Mouse (Mus musculus) midbrain, embryonic 15.5 days (tissue): ENCODE data around the gene Prdm11. TPM values are rescaled to one million over a fixed set of nuclear protein-coding genes. Genes with fewer than 3 reads are reported as not detected.
A peak's percentile ranks its signal among the peaks of the same experiment; 100 is the strongest.

Source experiments
- ATAC-seq: fragments of 200-750 bp; cut with Nextera tagmentation; replicated peaks from 2 replicates; pipeline ENCODE4 v1.8.0; 2017; ENCODE audit warnings: moderate TSS enrichment
- H3K27ac ChIP-seq: fragments of 300-500 bp; sonication (generic); 2 replicates; pipeline ENCODE4 v1.5.1; 2015; ENCODE audit warnings: mild to moderate bottlenecking, inconsistent platforms
- H3K27me3 ChIP-seq: fragments of 300-500 bp; sonication (generic); replicated peaks from 2 replicates; pipeline ENCODE4 v1.6.1; 2015; ENCODE audit warnings: inconsistent platforms
- H3K36me3 ChIP-seq: fragments of 300-500 bp; sonication (generic); replicated peaks from 2 replicates; pipeline ENCODE4 v1.6.1; 2015; ENCODE audit warnings: inconsistent platforms
- H3K4me1 ChIP-seq: fragments of 300-500 bp; sonication (generic); 2 replicates; pipeline ENCODE4 v1.6.1; 2015; ENCODE audit warnings: inconsistent platforms
- H3K4me2 ChIP-seq: fragments of 300-500 bp; sonication (generic); 2 replicates; pipeline ENCODE4 v1.6.1; 2015; ENCODE audit warnings: inconsistent platforms, mild to moderate bottlenecking, moderate library complexity
- H3K4me3 ChIP-seq: fragments of 300-500 bp; sonication (generic); 2 replicates; pipeline ENCODE4 v1.5.1; 2015; ENCODE audit warnings: mild to moderate bottlenecking, inconsistent platforms
- H3K9ac ChIP-seq: fragments of 300-500 bp; sonication (generic); 2 replicates; pipeline ENCODE4 v1.6.1; 2015; ENCODE audit warnings: mild to moderate bottlenecking, inconsistent platforms
- H3K9me3 ChIP-seq: fragments of 300-500 bp; sonication (generic); 2 replicates; pipeline ENCODE4 v1.6.1; 2016; ENCODE audit warnings: inconsistent platforms
- WGBS: fragments of 180-500 bp; shearing (Covaris S2); methylation state at CpG from one replicate; pipeline ENCODE4 v1.1.7; 2015; ENCODE audit warnings: mixed read lengths; 5-methylcytosine and 5-hydroxymethylcytosine counted together
- polyA plus RNA-seq: library from polyadenylated mRNA; unstranded; fragments of >200 nt; fragmentation: Nextera tagmentation; extraction: Ambion mirVana; gene quantifications from 2 replicates; pipeline ENCODE4 v1.2.1, GENCODE M21; 2015

The Prdm11 gene
- polyA plus RNA-seq, 1 experiment from 2014 or later, result 3.5 TPM

- no peak overlapping the region for H3K4me3 ChIP-seq
- no peaks in the 10 kb centered on the region for H3K27me3 ChIP-seq
- H3K9me3 ChIP-seq, result no peaks in the 10 kb centered on the region
- peaks cover 25% of the 10 kb centered on the region for H3K4me1 ChIP-seq
- no peak overlapping the region for H3K27ac ChIP-seq
- no peak overlapping the region for H3K4me2 ChIP-seq
- WGBS, result 93% methylated on average over 8 of the region's 8 CpGs
- H3K9ac ChIP-seq, result no peak overlapping the region
- H3K36me3 ChIP-seq, result no peaks in the 10 kb centered on the region
- no peak for ATAC-seq
Observed at GRCm38 (mm10) chr2:93017151-93017550, 28.8 kb downstream of the Prdm11 start.

GRCm38 (mm10) chr2:93015041-93015440 lies 30.9 kb downstream of the Prdm11 start:
- Histone ChIP-seq H3K4me3 (peak overlapping the region; percentile 52), H3K27ac (peak overlapping the region; percentile 18; the same call in 1 of the 2 replicates), H3K4me1 (peaks cover 25% of the 10 kb centered on the region), H3K9me3 (no peaks in the 10 kb centered on the region), H3K9ac (peak overlapping the region; percentile 52), H3K27me3 (no peaks in the 10 kb centered on the region), H3K4me2 (peak overlapping the region; percentile 88), H3K36me3 (0 out of 2 replicates have a peak, but pooled peaks cover 3% of the 10 kb centered on the region)
- peak; percentile 53 for ATAC-seq
- WGBS, result 3% methylated on average over 32 of the region's 40 CpGs

GRCm38 (mm10) chr2:93014093-93014937 lies 31.7 kb downstream of the Prdm11 start:
- H3K4me2 ChIP-seq, result peak overlapping the region; percentile 88
- peak overlapping the region; percentile 52 for H3K9ac ChIP-seq
- H3K4me1 ChIP-seq, result peaks cover 25% of the 10 kb centered on the region
- no peaks in the 10 kb centered on the region for H3K9me3 ChIP-seq
- peak overlapping the region; percentile 52 for H3K4me3 ChIP-seq
- peak overlapping the region; percentile 18; the same call in 1 of the 2 replicates for H3K27ac ChIP-seq
- H3K36me3 ChIP-seq, result 0 out of 2 replicates have a peak, but pooled peaks cover 3% of the 10 kb centered on the region
- H3K27me3 ChIP-seq, result no peaks in the 10 kb centered on the region
- 5% methylated on average over 44 of the region's 50 CpGs for WGBS
- ATAC-seq, result peak; percentile 79

- Histone ChIP-seq H3K4me2 (peak overlapping the region; percentile 88; the same call in 1 of the 2 replicates), H3K27ac (peak overlapping the region; percentile 18; the same call in 1 of the 2 replicates)
Observed at GRCm38 (mm10) chr2:93013415-93014092, 32.4 kb downstream of the Prdm11 start.

GRCm38 (mm10) chr2:93012976-93013375 lies 33.0 kb downstream of the Prdm11 start:
- no peak for ATAC-seq
- 93% methylated on average over 3 of the region's 3 CpGs for WGBS
- H3K36me3 ChIP-seq, result 0 out of 2 replicates have a peak, but pooled peaks cover 3% of the 10 kb centered on the region

More at GRCm38 (mm10) chr2:93013415-93014092, 32.4 kb downstream of the Prdm11 start:
- WGBS, result 62% methylated on average over 8 of the region's 8 CpGs
- Histone ChIP-seq H3K4me1 (peaks cover 20% of the 10 kb centered on the region), H3K9me3 (no peaks in the 10 kb centered on the region), H3K4me3 (no peak overlapping the region), H3K9ac (no peak overlapping the region), H3K36me3 (0 out of 2 replicates have a peak, but pooled peaks cover 3% of the 10 kb centered on the region), H3K27me3 (no peaks in the 10 kb centered on the region)
- peak; percentile 26; the same call in 1 of the 2 replicates for ATAC-seq

GRCm38 (mm10) chr2:93011933-93012332 lies 34.0 kb downstream of the Prdm11 start:
- Histone ChIP-seq H3K27ac (no peak overlapping the region), H3K36me3 (0 out of 2 replicates have a peak, but pooled peaks cover 3% of the 10 kb centered on the region), H3K9me3 (no peaks in the 10 kb centered on the region), H3K4me1 (peaks cover 18% of the 10 kb centered on the region), H3K9ac (no peak overlapping the region), H3K4me2 (no peak overlapping the region), H3K27me3 (no peaks in the 10 kb centered on the region), H3K4me3 (no peak overlapping the region)
- ATAC-seq, result no peak
- WGBS, result 92% methylated on average over 9 of the region's 9 CpGs

More at GRCm38 (mm10) chr2:93012976-93013375, 33.0 kb downstream of the Prdm11 start:
- Histone ChIP-seq H3K27ac (no peak overlapping the region), H3K4me3 (no peak overlapping the region), H3K4me1 (peaks cover 18% of the 10 kb centered on the region), H3K27me3 (no peaks in the 10 kb centered on the region), H3K4me2 (no peak overlapping the region), H3K9ac (no peak overlapping the region), H3K9me3 (no peaks in the 10 kb centered on the region)

- WGBS, result 97% methylated on average over 5 of the region's 5 CpGs
- H3K36me3 ChIP-seq, result 0 out of 2 replicates have a peak, but pooled peaks cover 3% of the 10 kb centered on the region
- H3K4me2 ChIP-seq, result no peak overlapping the region
- H3K4me1 ChIP-seq, result peaks cover 18% of the 10 kb centered on the region
- no peak overlapping the region for H3K4me3 ChIP-seq
- ATAC-seq, result no peak
- H3K27me3 ChIP-seq, result no peaks in the 10 kb centered on the region
- H3K27ac ChIP-seq, result no peak overlapping the region
- no peak overlapping the region for H3K9ac ChIP-seq
- H3K9me3 ChIP-seq, result no peaks in the 10 kb centered on the region
Observed at GRCm38 (mm10) chr2:93011465-93011864, 34.5 kb downstream of the Prdm11 start.

- 97% methylated on average over 3 of the region's 3 CpGs for WGBS
- H3K4me1 ChIP-seq, result no peaks in the 10 kb centered on the region
- ATAC-seq, result no peak
Observed at GRCm38 (mm10) chr2:93007967-93008685, 37.8 kb downstream of the Prdm11 start.

GRCm38 (mm10) chr2:93005028-93005427 lies 40.9 kb downstream of the Prdm11 start:
- H3K4me1 ChIP-seq, result no peaks in the 10 kb centered on the region
- no peak overlapping the region for H3K9ac ChIP-seq
- H3K27me3 ChIP-seq, result no peaks in the 10 kb centered on the region
- H3K9me3 ChIP-seq, result no peaks in the 10 kb centered on the region
- no peak for ATAC-seq
- no peak overlapping the region for H3K4me3 ChIP-seq
- no peaks in the 10 kb centered on the region for H3K36me3 ChIP-seq
- H3K27ac ChIP-seq, result no peak overlapping the region
- H3K4me2 ChIP-seq, result no peak overlapping the region
- WGBS, result 73% methylated on average over 4 of the region's 4 CpGs

More at GRCm38 (mm10) chr2:93007967-93008685, 37.8 kb downstream of the Prdm11 start:
- no peak overlapping the region for H3K9ac ChIP-seq
- no peak overlapping the region for H3K27ac ChIP-seq
- H3K4me2 ChIP-seq, result no peak overlapping the region
- H3K4me3 ChIP-seq, result no peak overlapping the region
- H3K36me3 ChIP-seq, result 0 out of 2 replicates have a peak, but pooled peaks cover 3% of the 10 kb centered on the region
- no peaks in the 10 kb centered on the region for H3K27me3 ChIP-seq
- H3K9me3 ChIP-seq, result no peaks in the 10 kb centered on the region

- H3K27ac ChIP-seq, result no peak overlapping the region
- H3K4me3 ChIP-seq, result no peak overlapping the region
- no peak overlapping the region for H3K4me2 ChIP-seq
- H3K9ac ChIP-seq, result no peak overlapping the region
- peaks cover 9% of the 10 kb centered on the region for H3K4me1 ChIP-seq
- H3K27me3 ChIP-seq, result no peaks in the 10 kb centered on the region
- no peaks in the 10 kb centered on the region for H3K36me3 ChIP-seq
- ATAC-seq, result no peak
- H3K9me3 ChIP-seq, result no peaks in the 10 kb centered on the region
- WGBS, result 96% methylated on average over 5 of the region's 5 CpGs
Observed at GRCm38 (mm10) chr2:92991976-92992375, 54.0 kb downstream of the Prdm11 start.

GRCm38 (mm10) chr2:92989593-92989992 lies 56.4 kb downstream of the Prdm11 start:
- Histone ChIP-seq H3K36me3 (no peaks in the 10 kb centered on the region), H3K4me1 (peaks cover 9% of the 10 kb centered on the region), H3K4me3 (no peak overlapping the region), H3K27me3 (no peaks in the 10 kb centered on the region), H3K4me2 (no peak overlapping the region), H3K9ac (no peak overlapping the region), H3K9me3 (no peaks in the 10 kb centered on the region), H3K27ac (no peak overlapping the region)
- WGBS, result 88% methylated on average over 9 of the region's 9 CpGs
- ATAC-seq, result no peak
